Comparison of ENCODE assay signal across 38 mouse cellular contexts in genomic region chr6:58279661-58280060, GRCm38 (mm10). TPM values are rescaled to one million over a fixed set of nuclear protein-coding genes. Genes with fewer than 3 reads are reported as not detected.
"Had no signal": no experiment of that assay in that cellular context is flagged by ENCODE, and none has a peak within 500 bp of the region (broad histone marks: within the 10 kb centered on the region; RNA-seq: fewer than 3 reads in every experiment).

No protein-coding gene starts in this region.

RNA-seq across cellular contexts. Expression of gene Vmn1r28, which starts 17.8 kb away (rescaled TPM):
- total RNA-seq: gastrocnemius, adult 8-10 months; gastrocnemius, postnatal 14 days; gastrocnemius, postnatal 36 days; heart, adult 2 months; heart, postnatal 14 days; heart, postnatal 36 days; hematopoietic stem cell, adult 5-6 weeks; hindbrain, postnatal 0 days; layer of hippocampus, adult 18-20 months; layer of hippocampus, adult 8-10 months; layer of hippocampus, postnatal 14 days; layer of hippocampus, postnatal 36 days; left cerebral cortex, adult 18-20 months; left cerebral cortex, adult 8-10 months; left cerebral cortex, postnatal 10 days; left cerebral cortex, postnatal 25 days; left cerebral cortex, postnatal 4 days; liver, adult 2 months had no signal
- polyA plus RNA-seq: gonadal fat pad, adult 2 months; heart, adult 2 months; heart, embryonic 11.5 days; heart, embryonic 13.5 days; heart, embryonic 15.5 days; heart, postnatal 0 days; hindbrain, embryonic 11.5 days; hindbrain, embryonic 13.5 days; hindbrain, embryonic 15.5 days; hindbrain, postnatal 0 days; intestine, embryonic 14.5 days; intestine, embryonic 16.5 days; kidney, adult 2 months; kidney, embryonic 15.5 days; kidney, postnatal 0 days; large intestine, adult 2 months; limb, embryonic 11.5 days; limb, embryonic 13.5 days; limb, embryonic 15.5 days; liver, adult 2 months; liver, embryonic 12.5 days; liver, embryonic 14.5 days; liver, embryonic 16.5 days had no signal

RNA-seq across cellular contexts. Expression of gene Vmn1r29, which starts 21.7 kb away (rescaled TPM):
- total RNA-seq: gastrocnemius, adult 8-10 months; gastrocnemius, postnatal 14 days; gastrocnemius, postnatal 36 days; heart, adult 2 months; heart, postnatal 14 days; heart, postnatal 36 days; hematopoietic stem cell, adult 5-6 weeks; hindbrain, postnatal 0 days; layer of hippocampus, adult 18-20 months; layer of hippocampus, adult 8-10 months; layer of hippocampus, postnatal 14 days; layer of hippocampus, postnatal 36 days; left cerebral cortex, adult 18-20 months; left cerebral cortex, postnatal 10 days; left cerebral cortex, postnatal 25 days; left cerebral cortex, postnatal 4 days; liver, adult 2 months had no signal
- polyA plus RNA-seq: gonadal fat pad, adult 2 months; heart, adult 2 months; heart, embryonic 11.5 days; heart, embryonic 13.5 days; heart, embryonic 15.5 days; heart, postnatal 0 days; hindbrain, embryonic 11.5 days; hindbrain, embryonic 13.5 days; hindbrain, embryonic 15.5 days; hindbrain, postnatal 0 days; intestine, embryonic 14.5 days; intestine, embryonic 16.5 days; kidney, adult 2 months; kidney, embryonic 15.5 days; kidney, postnatal 0 days; large intestine, adult 2 months; limb, embryonic 11.5 days; limb, embryonic 13.5 days; limb, embryonic 15.5 days; liver, adult 2 months; liver, embryonic 12.5 days; liver, embryonic 14.5 days; liver, embryonic 16.5 days had no signal
